Mouse (Mus musculus) hindbrain, embryonic 11.5 days (tissue): ENCODE measurements around the gene Zfp991. TPM values are rescaled to one million over a fixed set of nuclear protein-coding genes. Genes with fewer than 3 reads are reported as not detected.
A peak's percentile ranks its signal among the peaks of the same experiment; 100 is the strongest.
"Not testable (repeated sequence)": the region's sequence is repeated elsewhere in the genome, so short reads cannot be mapped to it uniquely, and the experiment has no call there.

ENCODE experiments used
- ATAC-seq: fragments of 200-750 bp; cut with Nextera tagmentation; 2 replicates; pipeline ENCODE4 v1.8.0; 2017; ENCODE audit warnings: mild to moderate bottlenecking, moderate TSS enrichment, moderate library complexity; ENCODE audit not compliant: low FRiP score
- DNase-seq: peaks from one replicate; pipeline ENCODE4 v3.0.0-alpha.2; 2015; ENCODE audit warnings: low spot score
- H3K27ac ChIP-seq: fragments of 300-500 bp; sonication (generic); 2 replicates; pipeline ENCODE4 v1.5.1; 2014; ENCODE audit warnings: mild to moderate bottlenecking, low read depth, low read length
- H3K27me3 ChIP-seq: fragments of 300-500 bp; sonication (generic); 2 replicates; pipeline ENCODE4 v1.6.1; 2014; ENCODE audit warnings: mild to moderate bottlenecking, low read length, moderate library complexity, mixed read lengths; ENCODE audit not compliant: control insufficient read depth, insufficient read depth
- H3K36me3 ChIP-seq: fragments of 300-500 bp; sonication (generic); 2 replicates; pipeline ENCODE4 v1.6.1; 2014; ENCODE audit warnings: mild to moderate bottlenecking, low read length, moderate library complexity, mixed read lengths; ENCODE audit not compliant: control insufficient read depth, insufficient read depth
- H3K4me1 ChIP-seq: fragments of 300-500 bp; sonication (generic); replicated peaks from 2 replicates; pipeline ENCODE4 v1.6.1; 2014; ENCODE audit warnings: low read length, mixed read lengths; ENCODE audit not compliant: control insufficient read depth, insufficient read depth
- H3K4me2 ChIP-seq: fragments of 300-500 bp; sonication (generic); replicated peaks from 2 replicates; pipeline ENCODE4 v1.6.1; 2014; ENCODE audit warnings: mild to moderate bottlenecking, low read depth, low read length
- H3K4me3 ChIP-seq: fragments of 300-500 bp; sonication (generic); 2 replicates; pipeline ENCODE4 v1.5.1; 2014; ENCODE audit warnings: low read depth, low read length
- H3K9ac ChIP-seq: fragments of 300-500 bp; sonication (generic); 2 replicates; pipeline ENCODE4 v1.6.1; 2014; ENCODE audit warnings: low read depth, low read length
- H3K9me3 ChIP-seq: fragments of 300-500 bp; sonication (generic); 2 replicates; pipeline ENCODE4 v1.6.1; 2016; ENCODE audit warnings: low read length; ENCODE audit not compliant: control insufficient read depth
- WGBS: fragments of 180-500 bp; shearing (Covaris S2); extraction: QIAGEN DNeasy Blood & Tissue Kit; methylation state at CpG from one replicate; pipeline ENCODE4 v1.1.7; 2014; 5-methylcytosine and 5-hydroxymethylcytosine counted together
- polyA plus RNA-seq: library from polyadenylated mRNA; unstranded; fragments of >200 nt; fragmentation: Nextera tagmentation; extraction: Ambion mirVana; gene quantifications from 2 replicates; pipeline ENCODE4 v1.2.1, GENCODE M21; 2014

Zfp991 gene
- polyA plus RNA-seq: 7.8 and 8.7 TPM in 2 replicates

DNA sequence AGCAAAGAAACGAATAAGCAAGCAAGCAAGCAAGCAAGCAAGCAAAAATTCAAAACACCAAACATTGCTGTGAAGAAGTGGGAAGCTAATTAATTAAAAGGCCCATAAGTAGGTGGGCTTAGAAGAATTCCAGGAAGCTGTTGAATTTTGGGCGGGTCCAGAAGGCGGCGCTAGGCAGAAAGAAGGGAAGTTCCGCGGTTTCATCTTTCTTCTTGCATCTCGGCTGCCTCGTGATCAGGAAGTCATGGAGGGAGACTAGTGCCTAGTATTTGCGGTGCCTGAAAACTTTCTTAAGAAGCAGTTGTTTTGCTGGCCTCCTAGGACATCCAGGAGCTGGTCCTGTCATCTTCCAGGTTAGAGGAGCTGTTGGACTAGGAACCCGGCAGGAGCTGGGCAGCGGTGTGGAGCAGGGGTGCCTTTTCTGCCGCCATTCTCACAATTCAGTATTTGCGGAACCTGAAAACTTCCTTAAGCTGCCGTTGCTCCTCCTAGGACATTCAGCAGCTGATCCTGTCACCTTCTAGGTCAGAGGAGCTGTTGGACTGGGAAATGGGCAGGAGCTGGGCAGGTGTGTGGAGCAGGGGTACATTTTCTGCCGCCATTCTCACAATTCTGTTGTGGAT is at the start of gene Zfp991:
Gene Zfp991, plus strand, starts transcription at position 202 of the 623 bp plus-strand sequence.
- 43% methylated on average over 2 of the region's 15 CpGs for WGBS
- H3K27ac ChIP-seq, H3K4me2 ChIP-seq, H3K4me1 ChIP-seq, H3K27me3 ChIP-seq, H3K9me3 ChIP-seq, H3K9ac ChIP-seq, H3K36me3 ChIP-seq, H3K4me3 ChIP-seq, ATAC-seq, DNase-seq: not testable (repeated sequence)

DNA sequence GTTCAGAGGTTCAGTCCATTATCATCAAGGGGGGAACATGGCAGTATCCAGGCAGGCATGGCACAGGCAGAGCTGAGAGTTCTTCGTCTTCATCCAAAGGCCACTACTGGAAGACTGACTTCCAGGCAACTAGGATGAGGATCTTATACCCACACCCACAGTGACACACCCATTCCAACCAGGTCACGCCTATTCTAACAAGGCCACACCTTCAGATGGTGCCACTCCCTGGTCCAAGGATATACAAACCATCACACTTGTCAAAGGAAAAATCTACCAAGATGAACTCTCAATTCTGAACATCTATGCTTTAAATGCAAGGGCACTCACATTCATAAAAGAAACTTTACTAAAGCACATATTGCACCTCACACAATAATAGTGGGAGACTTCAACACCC is 36.2 kb upstream of the Zfp991 start:
- H3K9ac ChIP-seq, H3K36me3 ChIP-seq, H3K27ac ChIP-seq, H3K4me1 ChIP-seq, H3K4me3 ChIP-seq, H3K4me2 ChIP-seq, H3K9me3 ChIP-seq, H3K27me3 ChIP-seq, DNase-seq: not testable (repeated sequence)
- WGBS: 66% methylated on average over 2 of the region's 2 CpGs
- ATAC-seq: 0 out of 2 replicates have a peak, but pooled peaks have one; percentile 43

DNA sequence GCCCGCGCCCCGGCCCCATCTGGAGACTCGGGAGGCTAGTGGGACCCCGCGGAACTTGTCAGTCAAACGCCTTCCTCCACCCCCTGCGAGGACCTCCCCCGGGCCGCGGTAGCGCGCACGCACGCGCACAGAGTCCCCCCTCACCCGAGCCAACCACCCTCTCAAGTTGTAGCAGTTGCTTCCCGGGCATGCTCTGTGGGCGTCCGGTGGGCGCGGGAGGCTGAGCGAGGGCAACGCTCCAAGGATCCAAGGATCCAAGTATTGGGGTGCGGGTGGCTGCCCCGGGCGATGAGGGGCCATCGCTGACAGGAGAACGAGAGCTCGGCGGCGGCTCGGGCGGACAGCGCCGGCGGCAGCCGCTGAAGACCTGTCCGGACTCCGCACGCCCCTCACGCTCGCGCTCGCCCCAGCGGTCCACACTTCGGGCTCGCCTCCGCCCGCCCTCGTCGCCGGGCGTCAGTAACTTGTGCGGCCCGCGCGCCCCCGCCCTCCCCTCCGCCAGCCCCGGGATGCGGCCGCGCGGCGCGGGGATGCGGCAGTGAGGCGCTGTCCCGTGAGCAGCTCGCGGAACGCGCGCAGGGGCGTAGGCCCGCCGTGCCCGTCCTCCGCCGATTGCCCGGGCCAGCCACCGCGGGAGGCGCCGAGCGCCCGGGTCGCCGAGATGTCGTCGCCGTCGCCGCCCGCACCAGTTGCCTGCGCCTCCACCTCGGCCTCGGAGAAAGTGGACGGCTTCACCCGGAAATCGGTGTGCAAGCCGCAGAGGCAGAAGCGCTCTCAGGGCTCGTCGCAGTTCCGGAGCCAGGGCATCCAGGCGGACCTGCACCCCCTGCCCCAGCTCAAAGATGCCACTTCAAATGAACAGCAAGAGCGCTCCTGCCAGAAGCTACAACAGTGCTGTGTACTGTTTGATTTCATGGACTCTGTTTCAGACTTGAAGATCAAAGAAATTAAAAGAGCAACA is 29.9 kb upstream of the Zfp991 start:
- DNase-seq: peak; percentile 51
- not testable (repeated sequence) for H3K27me3 ChIP-seq, H3K9me3 ChIP-seq, H3K4me1 ChIP-seq, H3K36me3 ChIP-seq, H3K27ac ChIP-seq
- whole genome bisulfite sequencing: 3% methylated on average over 67 of the region's 109 CpGs
- Histone ChIP-seq H3K4me3 (peak overlapping the region; percentile 40), H3K9ac (peak overlapping the region; percentile 37; the same call in 1 of the 2 replicates), H3K4me2 (peak overlapping the region; percentile 71)
- peak; percentile 95 for ATAC-seq

DNA sequence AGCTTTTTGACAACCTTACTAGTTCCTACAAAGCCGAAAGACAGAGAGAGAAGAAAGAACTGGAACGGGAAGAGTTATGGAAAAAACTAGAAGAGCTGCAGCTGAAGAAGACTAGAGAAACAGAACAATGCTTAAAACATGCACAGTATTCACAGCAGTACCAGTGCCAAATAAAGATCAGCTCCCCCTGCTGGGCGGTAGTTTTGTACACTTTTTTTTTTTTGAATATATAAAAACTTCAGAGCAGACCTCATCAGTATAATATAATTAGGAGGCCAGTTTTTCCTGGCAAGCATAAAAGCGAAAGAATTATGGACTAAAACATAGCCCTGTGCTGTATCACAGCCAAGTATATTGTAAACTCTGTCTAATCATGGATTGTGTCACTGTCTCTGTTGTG is 28.0 kb upstream of the Zfp991 start:
- not testable (repeated sequence) for H3K27me3 ChIP-seq, H3K4me3 ChIP-seq, H3K4me2 ChIP-seq, H3K36me3 ChIP-seq, H3K9me3 ChIP-seq, H3K27ac ChIP-seq, H3K4me1 ChIP-seq, H3K9ac ChIP-seq, ATAC-seq, DNase-seq
- 62% methylated on average over 4 of the region's 4 CpGs for WGBS

DNA sequence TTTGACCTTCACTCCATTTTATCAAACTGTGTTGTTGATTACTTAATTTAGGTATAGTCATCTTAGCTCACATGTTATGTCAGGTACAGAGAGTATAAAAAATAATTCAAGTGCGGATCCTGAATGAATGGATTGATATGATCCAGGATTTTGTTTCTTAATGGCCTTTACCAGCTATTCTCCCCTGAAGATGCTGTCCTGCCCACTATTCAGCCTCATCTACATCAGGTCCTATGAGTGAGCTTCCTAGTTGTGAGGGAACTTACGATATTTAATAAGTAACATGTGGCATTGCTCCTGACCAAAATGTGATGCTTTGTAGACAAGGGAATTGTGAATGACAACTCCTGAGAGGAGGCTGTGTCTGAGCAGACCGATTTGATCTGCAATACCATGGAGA is 14.0 kb upstream of the Zfp991 start:
- DNase-seq, H3K36me3 ChIP-seq, ATAC-seq, H3K27me3 ChIP-seq, H3K27ac ChIP-seq, H3K9ac ChIP-seq, H3K4me1 ChIP-seq, H3K4me3 ChIP-seq, H3K4me2 ChIP-seq, H3K9me3 ChIP-seq: not testable (repeated sequence)
- WGBS: 76% methylated on average over 2 of the region's 3 CpGs

DNA sequence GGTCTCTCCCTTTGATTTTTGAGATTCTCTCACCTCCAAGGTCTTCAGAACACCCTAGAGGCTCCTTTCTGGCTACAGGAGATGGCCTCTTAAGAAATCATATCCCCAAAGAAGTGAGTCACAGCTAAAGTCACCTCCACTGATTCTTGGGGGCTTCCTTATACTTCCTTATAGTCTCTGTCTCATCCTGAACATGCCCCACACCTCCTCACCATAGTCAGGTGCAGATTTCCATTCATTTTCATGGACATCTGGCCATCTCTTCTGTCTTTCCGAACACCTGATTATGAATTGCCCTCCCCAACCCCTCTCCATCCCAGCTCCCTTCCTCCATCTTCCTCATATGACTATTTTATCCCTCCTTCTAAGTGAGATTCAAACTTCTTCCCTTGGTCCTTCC is 9.6 kb upstream of the Zfp991 start:
- not testable (repeated sequence) for H3K27ac ChIP-seq, H3K9me3 ChIP-seq, H3K4me3 ChIP-seq, H3K4me2 ChIP-seq, ATAC-seq, H3K9ac ChIP-seq, H3K27me3 ChIP-seq, DNase-seq, H3K4me1 ChIP-seq, H3K36me3 ChIP-seq
- WGBS: 74% methylated on average over 1 of the region's 1 CpGs

DNA sequence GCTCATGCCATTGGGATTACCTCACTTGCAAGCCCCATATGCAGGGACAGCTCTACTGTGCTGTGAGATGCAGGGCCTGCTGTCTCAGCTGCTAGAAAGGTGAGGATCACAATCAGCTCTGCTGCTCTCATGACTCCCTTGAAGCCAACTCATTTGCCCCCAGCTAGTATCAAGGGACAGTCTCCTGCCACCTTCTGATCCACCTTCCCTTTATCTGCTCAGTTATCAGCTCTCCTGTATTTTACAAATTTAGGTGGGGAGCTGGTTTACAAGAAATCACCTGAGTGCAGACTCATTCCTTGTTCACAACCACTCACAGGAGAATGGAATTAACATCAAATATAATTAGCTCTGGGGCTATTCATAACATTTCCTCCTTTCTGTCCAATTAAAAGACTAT is 8.0 kb upstream of the Zfp991 start:
- H3K4me1 ChIP-seq, H3K27me3 ChIP-seq, DNase-seq, H3K4me3 ChIP-seq, H3K27ac ChIP-seq, H3K9ac ChIP-seq, H3K36me3 ChIP-seq, H3K4me2 ChIP-seq, ATAC-seq, H3K9me3 ChIP-seq: not testable (repeated sequence)

DNA sequence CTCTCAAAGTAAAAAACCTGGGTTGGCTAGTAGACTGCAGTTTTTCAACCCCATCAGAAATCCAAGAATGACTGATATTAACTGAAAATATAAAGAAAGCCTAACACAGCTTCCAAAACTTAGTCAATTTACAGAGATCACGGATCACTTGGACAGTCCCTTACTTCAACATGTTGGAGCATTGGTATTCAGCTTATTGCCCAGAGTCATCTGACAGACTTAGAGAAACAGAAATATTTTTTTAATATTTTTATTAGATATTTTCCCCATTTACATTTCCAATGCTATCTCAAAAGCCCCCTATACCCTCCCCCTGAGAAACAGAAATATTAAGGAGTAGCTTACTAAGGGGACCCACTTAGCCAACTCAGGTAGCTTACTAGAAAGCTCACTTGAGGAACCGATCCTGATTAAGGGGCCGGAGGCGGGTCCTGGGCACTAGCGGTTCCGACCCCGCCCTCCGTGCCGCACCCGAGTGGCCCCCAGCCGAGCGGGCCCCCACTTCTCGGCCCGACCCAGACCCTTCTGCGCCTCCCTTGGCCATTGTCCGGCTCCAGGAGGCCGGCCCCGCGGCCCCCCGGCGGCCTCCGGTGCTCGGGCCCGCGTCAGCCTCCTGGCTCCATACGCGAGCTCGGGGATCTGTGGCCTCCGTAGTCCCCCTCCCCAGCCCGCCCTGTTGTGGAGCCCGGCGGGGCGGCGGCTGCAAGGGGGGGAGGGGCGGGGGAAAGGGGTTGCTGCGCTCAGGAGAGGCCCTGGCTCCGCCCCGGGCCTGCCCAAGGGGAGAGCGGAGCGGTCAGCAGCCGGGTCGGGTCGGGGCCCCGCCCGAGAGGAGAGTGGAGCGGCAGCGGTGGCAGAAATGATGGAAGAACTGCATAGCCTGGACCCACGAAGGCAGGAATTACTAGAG is 7.2 kb upstream of the Zfp991 start:
- H3K9me3 ChIP-seq, H3K4me1 ChIP-seq, H3K27ac ChIP-seq, H3K27me3 ChIP-seq, H3K36me3 ChIP-seq: not testable (repeated sequence)
- Histone ChIP-seq H3K4me3 (peak overlapping the region; percentile 49), H3K9ac (peak overlapping the region; percentile 78), H3K4me2 (peak overlapping the region; percentile 73)
- DNase-seq: peak; percentile 88
- ATAC-seq: peak; percentile 99
- WGBS: 6% methylated on average over 46 of the region's 48 CpGs
